Mouse (Mus musculus) neutrophil, adult 5-6 weeks (primary cell): ENCODE results near the gene Tas1r1. TPM values are rescaled to one million over a fixed set of nuclear protein-coding genes. Genes with fewer than 3 reads are reported as not detected.

Experiments
- ATAC-seq: fragments of 151-379, 151-347 bp; 2 replicates; pipeline ENCODE4 v1.8.0; 2017; ENCODE audit warnings: mild to moderate bottlenecking, moderate TSS enrichment; ENCODE audit not compliant: insufficient number of reproducible peaks, poor library complexity, low FRiP score, severe bottlenecking; ENCODE audit errors: extremely low read depth
- total RNA-seq: library from RNA; stranded (forward); fragments of 200-1000 nt; gene quantifications from 2 replicates; pipeline ENCODE4 v1.2.3, GENCODE M21; 2017

Gene Tas1r1
- total RNA-seq, 1 experiment from 2014 or later = not detected

- ATAC-seq = no peak
These were observed 42.8 kb downstream of the Tas1r1 start for GRCm38 (mm10) chr4:151995371-151996172.

GRCm38 (mm10) chr4:151994228-151995171 is 43.9 kb downstream of the Tas1r1 start:
- no peak for ATAC-seq

- no peak for ATAC-seq
These were observed 45.3 kb downstream of the Tas1r1 start for GRCm38 (mm10) chr4:151993035-151993434.

GRCm38 (mm10) chr4:151992091-151992490 is 46.3 kb downstream of the Tas1r1 start:
- no peak for ATAC-seq

GRCm38 (mm10) chr4:151989110-151989488 is 49.3 kb downstream of the Tas1r1 start:
- ATAC-seq = no peak

GRCm38 (mm10) chr4:151988342-151989109 is 49.8 kb downstream of the Tas1r1 start, which contains the start of gene Thap3:
Gene Thap3 (minus strand): TSS chr4:151988997.
- ATAC-seq = peak; percentile 49

GRCm38 (mm10) chr4:151988014-151988341 is 50.4 kb downstream of the Tas1r1 start:
- ATAC-seq = no peak

- ATAC-seq = no peak
These were observed 51.7 kb downstream of the Tas1r1 start for GRCm38 (mm10) chr4:151986650-151987049.

- no peak for ATAC-seq
These were observed 52.5 kb downstream of the Tas1r1 start for GRCm38 (mm10) chr4:151985886-151986285.

GRCm38 (mm10) chr4:151983560-151983959 is 54.8 kb downstream of the Tas1r1 start:
- ATAC-seq = no peak

GRCm38 (mm10) chr4:151983043-151983442 is 55.3 kb downstream of the Tas1r1 start:
- ATAC-seq = no peak

GRCm38 (mm10) chr4:151981363-151981762 is 57.0 kb downstream of the Tas1r1 start:
- peak; percentile 72 for ATAC-seq

- no peak for ATAC-seq
These were observed 57.7 kb downstream of the Tas1r1 start for GRCm38 (mm10) chr4:151980699-151981098.

Other genes with a start within 250 kb of the Tas1r1 start
- gene Camta1, start 176.7 kb downstream of the Tas1r1 start, total RNA-seq = 7.4 and 15.6 TPM in 2 replicates
- 45.3 and 55.7 TPM in 2 replicates for gene Dnajc11, start 104.9 kb downstream of the Tas1r1 start, total RNA-seq
- gene Thap3, start 49.6 kb downstream of the Tas1r1 start, total RNA-seq = 16.2 and 17.5 TPM in 2 replicates
- 5.0 and 5.2 TPM in 2 replicates for gene Phf13, start 42.3 kb downstream of the Tas1r1 start, total RNA-seq
- gene Klhl21, start 29.8 kb downstream of the Tas1r1 start, total RNA-seq = 6.5 and 8.7 TPM in 2 replicates
- gene Zbtb48, start 10.9 kb downstream of the Tas1r1 start, total RNA-seq = 19.0 and 20.4 TPM in 2 replicates
- gene Nol9, start 753 bp upstream of the Tas1r1 start, total RNA-seq = 23.0 and 23.7 TPM in 2 replicates
- gene Plekhg5, start 33.9 kb upstream of the Tas1r1 start, total RNA-seq = 0.81 and 2.5 TPM in 2 replicates
- gene Tnfrsf25, start 77.4 kb upstream of the Tas1r1 start, total RNA-seq = 1.8 and 2.3 TPM in 2 replicates
- gene Espn, start 113.8 kb upstream of the Tas1r1 start, total RNA-seq = 0.12 and 0.23 TPM in 2 replicates
- not detected in 2 replicates for gene Hes2, start 120.3 kb upstream of the Tas1r1 start, total RNA-seq
- gene Acot7, start 139.6 kb upstream of the Tas1r1 start, total RNA-seq = 12.2 and 18.4 TPM in 2 replicates
- 0.12 TPM in 1 of 2 replicates, not detected in the other for gene Gpr153, start 235.7 kb upstream of the Tas1r1 start, total RNA-seq